Comparison of ENCODE assay signal across 25 mouse cellular contexts in genomic region chr3:130488839-130489238, GRCm38 (mm10).
"Had no signal": no experiment of that assay in that cellular context is flagged by ENCODE, and none has a peak within 500 bp of the region (broad histone marks: within the 10 kb centered on the region; RNA-seq: fewer than 3 reads in every experiment).

No protein-coding gene starts in this region.

- H3K4me1 ChIP-seq: heart, embryonic 13.5 days; heart, embryonic 15.5 days; hindbrain, embryonic 13.5 days; hindbrain, embryonic 15.5 days; liver, embryonic 13.5 days; liver, embryonic 15.5 days had no signal

- H3K36me3 ChIP-seq: heart, embryonic 13.5 days; heart, embryonic 15.5 days; hindbrain, embryonic 13.5 days; hindbrain, embryonic 15.5 days; limb, embryonic 10.5 days; limb, embryonic 12.5 days; liver, embryonic 13.5 days; liver, embryonic 15.5 days had no signal

- H3K9me3 ChIP-seq: heart, embryonic 13.5 days; heart, embryonic 15.5 days; hindbrain, embryonic 13.5 days; hindbrain, embryonic 15.5 days; limb, embryonic 10.5 days; limb, embryonic 12.5 days; liver, embryonic 13.5 days; liver, embryonic 15.5 days had no signal

- H3K27me3 ChIP-seq: heart, embryonic 13.5 days; heart, embryonic 15.5 days; hindbrain, embryonic 13.5 days; hindbrain, embryonic 15.5 days; limb, embryonic 12.5 days; liver, embryonic 13.5 days; liver, embryonic 15.5 days had no signal

- DNase-seq: gastrocnemius, adult 2 months; gastrocnemius, postnatal 10 days; gastrocnemius, postnatal 25 days; heart, postnatal 14 days; heart, postnatal 36 days; kidney, adult 11 months; kidney, adult 8-10 months; kidney, postnatal 10 days; kidney, postnatal 25 days; kidney, postnatal 4 days; liver; liver, embryonic 13.5 days had no signal

- H3K4me3 ChIP-seq: gastrocnemius, adult 2 months; heart, embryonic 13.5 days; heart, embryonic 15.5 days; hindbrain, embryonic 13.5 days; hindbrain, embryonic 15.5 days; layer of hippocampus, adult 2 months; left cerebral cortex, adult 2 months; limb, embryonic 10.5 days; limb, embryonic 12.5 days; liver, embryonic 13.5 days; liver, embryonic 15.5 days had no signal

- H3K4me2 ChIP-seq: heart, embryonic 11.5 days; heart, embryonic 13.5 days; heart, embryonic 15.5 days; hindbrain, embryonic 13.5 days; hindbrain, embryonic 15.5 days; limb, embryonic 12.5 days; liver, embryonic 11.5 days; liver, embryonic 13.5 days; liver, embryonic 15.5 days had no signal

- H3K27ac ChIP-seq: gastrocnemius, adult 2 months; heart, embryonic 13.5 days; heart, embryonic 15.5 days; hindbrain, embryonic 13.5 days; hindbrain, embryonic 15.5 days; hindbrain, postnatal 0 days; layer of hippocampus, adult 2 months; left cerebral cortex, adult 2 months; limb, embryonic 10.5 days; limb, embryonic 12.5 days; liver, embryonic 13.5 days; liver, embryonic 15.5 days had no signal

- ATAC-seq: hindbrain, postnatal 0 days; intestine, embryonic 16.5 days had no signal

- H3K9ac ChIP-seq: heart, embryonic 13.5 days; heart, embryonic 15.5 days; hindbrain, embryonic 13.5 days; hindbrain, embryonic 15.5 days; limb, embryonic 12.5 days; liver, embryonic 13.5 days; liver, embryonic 15.5 days had no signal
